Mouse (Mus musculus) MEL (cell line): ENCODE measurements around the gene Tmem88.

ENCODE experiments used
- CTCF ChIP-seq, 3 experiments: IDR thresholded peaks in 2 of 3; conservative IDR thresholded peaks in 1 of 3; 2 replicates each; pipeline ENCODE4 v1.5.1; 2011 to 2012; ENCODE audit warnings: low read length in 3 of 3, low read depth in 2 of 3, mild to moderate bottlenecking in 2 of 3, improper control_type of control experiment in 1 of 3, inconsistent platforms in 1 of 3, mixed read lengths in 1 of 3, moderate library complexity in 1 of 3; ENCODE audit not compliant: control insufficient read depth in 1 of 3, insufficient read depth in 1 of 3, poor library complexity in 1 of 3, severe bottlenecking in 1 of 3
- EP300 ChIP-seq, 2 experiments: IDR thresholded peaks; 2 replicates each; pipeline ENCODE4 v1.6.1; 2011; ENCODE audit warnings: improper control_type of control experiment in 2 of 2, low read length in 2 of 2, low read depth in 1 of 2, mild to moderate bottlenecking in 1 of 2
- GABPA ChIP-seq: IDR thresholded peaks from 2 replicates; pipeline ENCODE4 v1.6.1; 2012; ENCODE audit warnings: low read depth, mild to moderate bottlenecking, inconsistent platforms, low read length, improper control_type of control experiment, moderate library complexity
- GATA1 ChIP-seq: IDR thresholded peaks from 2 replicates; pipeline ENCODE4 v1.6.1; 2011; ENCODE audit warnings: low read depth, low read length, improper control_type of control experiment
- MXI1 ChIP-seq: IDR thresholded peaks from 2 replicates; pipeline ENCODE4 v1.6.1; 2011; ENCODE audit warnings: mild to moderate bottlenecking, low read depth, low read length, improper control_type of control experiment
- SIN3A ChIP-seq: IDR thresholded peaks from 2 replicates; pipeline ENCODE4 v1.6.1; 2012; ENCODE audit warnings: low read length, improper control_type of control experiment, inconsistent platforms
- TCF12 ChIP-seq: IDR thresholded peaks from 2 replicates; pipeline ENCODE4 v1.6.1; 2014; ENCODE audit warnings: low read depth, mild to moderate bottlenecking, inconsistent platforms, low read length, improper control_type of control experiment, moderate library complexity

DNA sequence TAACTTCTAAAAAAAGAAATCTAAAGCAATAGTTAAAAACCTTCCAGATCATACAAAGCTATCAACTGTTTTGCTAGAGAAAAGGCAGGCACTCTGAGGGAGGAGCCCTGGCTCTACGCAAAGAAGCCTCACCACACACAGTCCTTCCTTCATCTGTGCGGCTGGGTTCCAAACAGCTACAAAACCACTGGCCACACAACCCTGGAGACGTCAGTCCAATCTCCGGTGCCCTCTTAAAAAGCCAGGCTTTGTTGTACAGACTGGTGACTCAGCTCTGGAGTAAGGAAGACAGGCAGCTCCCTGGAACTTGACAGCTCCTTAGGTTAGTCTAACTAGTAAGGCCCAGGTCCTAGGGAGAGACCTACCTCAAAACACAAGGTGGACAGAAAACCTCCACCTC lies 22.4 kb downstream of the Tmem88 start:
- TF ChIP-seq GABPA (no peak), CTCF (IDR thresholded peaks at IDR 0.05 in 2 of 3, conservative IDR thresholded peaks at IDR 0.05 in 1 of 3; ENCODE audit: control insufficient read depth in 1 of 3, insufficient read depth in 1 of 3, low read depth in 2 of 3, low read length in 3 of 3, poor library complexity in 1 of 3, severe bottlenecking in 1 of 3) (no peak), MXI1 (no peak), EP300 (IDR thresholded peaks at IDR 0.05; ENCODE audit: low read depth in 1 of 2, low read length in 2 of 2) (no peak), TCF12 (no peak), SIN3A (no peak), GATA1 (no peak)
